Mouse (Mus musculus): ENCODE results near the gene Abca7. TPM values are rescaled to one million over a fixed set of nuclear protein-coding genes. Genes with fewer than 3 reads are reported as not detected.

The Abca7 gene
- polyA plus RNA-seq, 1 experiment from 2014 or later = 5.4 TPM

DNA sequence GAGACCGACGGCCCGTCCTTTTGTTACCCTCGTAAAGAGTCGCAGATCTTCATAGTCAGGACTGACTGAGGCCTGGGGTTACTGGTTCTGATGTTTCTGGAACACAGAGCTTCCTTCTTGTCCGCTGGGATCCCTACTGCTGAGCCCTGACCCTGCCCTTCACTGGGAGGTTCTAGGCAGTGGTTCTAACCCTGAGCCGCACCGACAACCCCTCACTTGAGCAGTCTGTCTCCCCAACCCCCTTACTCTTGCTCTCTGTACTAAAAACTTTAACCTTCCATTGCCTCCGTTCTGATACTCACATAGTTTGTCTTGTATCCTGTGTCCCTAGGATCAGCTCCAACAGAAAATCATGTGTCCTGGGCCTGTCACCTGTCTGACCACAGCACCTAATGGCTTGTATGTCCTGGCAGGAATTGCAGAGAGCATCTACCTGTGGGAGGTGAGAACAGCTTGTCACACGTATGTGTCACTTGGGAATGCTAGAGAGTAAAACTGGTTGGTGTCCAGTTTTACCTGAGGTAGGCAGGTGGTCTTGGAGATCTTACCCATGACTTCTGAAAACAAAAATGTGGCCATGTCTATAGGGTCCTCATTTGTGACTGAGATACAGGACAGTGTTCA is 35.5 kb upstream of the Abca7 start:
- peak overlapping the region; percentile 91 for H3K4me3 ChIP-seq

DNA sequence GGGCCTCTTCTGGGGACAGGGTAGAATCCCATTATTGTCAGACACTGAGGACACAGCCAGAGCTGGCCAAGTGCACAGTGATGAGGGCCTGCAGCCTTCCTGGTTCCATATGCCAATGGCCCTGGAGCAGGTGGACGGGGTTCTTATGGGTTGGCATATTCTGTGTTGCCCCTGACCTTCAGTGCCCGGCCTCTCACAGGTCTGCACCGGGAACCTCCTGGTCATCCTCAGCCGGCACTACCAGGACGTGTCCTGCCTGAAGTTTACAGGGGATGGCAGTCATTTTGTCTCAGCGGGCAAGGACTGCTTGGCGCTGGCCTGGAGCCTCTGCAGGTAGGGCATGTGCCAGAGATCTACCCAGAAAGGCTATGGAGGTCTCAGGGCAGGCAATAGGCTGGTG is 31.6 kb upstream of the Abca7 start:
- no peak overlapping the region for H3K27ac ChIP-seq (replicated peaks)
- peaks cover 50% of the 10 kb centered on the region for H3K36me3 ChIP-seq
- peaks cover 11% of the 10 kb centered on the region for H3K27me3 ChIP-seq
- ATAC-seq (ENCODE audit: low FRiP score, low read depth) = no peak
- H3K4me1 ChIP-seq (replicated peaks) = peaks cover 12% of the 10 kb centered on the region
- WGBS = 93% methylated on average over 7 of the region's 7 CpGs
- no peak overlapping the region for H3K4me3 ChIP-seq
- no peak overlapping the region for H3K9ac ChIP-seq
- H3K9me3 ChIP-seq = no peaks in the 10 kb centered on the region
- H3K4me2 ChIP-seq = no peak overlapping the region

More for the DNA sequence above, 35.5 kb upstream of the Abca7 start:
- H3K4me2 ChIP-seq = peak overlapping the region; percentile 84
- 0 out of 2 replicates have a peak, but pooled peaks cover 2% of the 10 kb centered on the region for H3K27me3 ChIP-seq
- H3K36me3 ChIP-seq = peaks cover 24% of the 10 kb centered on the region
- WGBS = 15% methylated on average over 10 of the region's 10 CpGs
- peak overlapping the region; percentile 75; the same call in 1 of the 2 replicates for H3K27ac ChIP-seq (replicated peaks)
- H3K4me1 ChIP-seq (replicated peaks) = peaks cover 12% of the 10 kb centered on the region
- H3K9me3 ChIP-seq = no peaks in the 10 kb centered on the region
- peak overlapping the region; percentile 83 for H3K9ac ChIP-seq
- ATAC-seq (ENCODE audit: low FRiP score, low read depth) = no peak

DNA sequence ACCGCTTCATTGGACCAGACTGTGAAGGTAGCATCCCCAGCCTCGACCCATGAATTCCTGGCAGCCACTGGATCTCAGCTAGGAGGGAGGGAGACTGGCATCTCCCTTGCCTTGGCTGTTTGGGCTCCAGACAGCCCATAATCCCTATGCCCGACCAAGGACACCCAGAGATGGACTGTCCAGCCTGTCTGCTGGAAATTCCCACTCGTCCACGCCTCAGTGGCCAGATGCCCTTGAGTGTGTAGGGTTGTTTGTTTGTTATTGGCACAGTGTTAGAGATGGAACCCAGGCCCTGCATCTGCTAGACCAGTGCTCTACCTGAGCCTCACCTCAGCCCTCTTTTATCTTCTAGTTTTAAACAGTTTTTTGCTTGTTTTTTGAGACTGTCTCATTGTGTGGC is 31.0 kb upstream of the Abca7 start:
- peaks cover 12% of the 10 kb centered on the region for H3K4me1 ChIP-seq (replicated peaks)
- peaks cover 12% of the 10 kb centered on the region for H3K27me3 ChIP-seq
- no peak overlapping the region for H3K9ac ChIP-seq
- 95% methylated on average over 5 of the region's 5 CpGs for WGBS
- no peak overlapping the region for H3K4me3 ChIP-seq
- no peak overlapping the region for H3K4me2 ChIP-seq
- ATAC-seq (ENCODE audit: low FRiP score, low read depth) = no peak
- H3K27ac ChIP-seq (replicated peaks) = no peak overlapping the region
- peaks cover 50% of the 10 kb centered on the region for H3K36me3 ChIP-seq
- H3K9me3 ChIP-seq = no peaks in the 10 kb centered on the region

DNA sequence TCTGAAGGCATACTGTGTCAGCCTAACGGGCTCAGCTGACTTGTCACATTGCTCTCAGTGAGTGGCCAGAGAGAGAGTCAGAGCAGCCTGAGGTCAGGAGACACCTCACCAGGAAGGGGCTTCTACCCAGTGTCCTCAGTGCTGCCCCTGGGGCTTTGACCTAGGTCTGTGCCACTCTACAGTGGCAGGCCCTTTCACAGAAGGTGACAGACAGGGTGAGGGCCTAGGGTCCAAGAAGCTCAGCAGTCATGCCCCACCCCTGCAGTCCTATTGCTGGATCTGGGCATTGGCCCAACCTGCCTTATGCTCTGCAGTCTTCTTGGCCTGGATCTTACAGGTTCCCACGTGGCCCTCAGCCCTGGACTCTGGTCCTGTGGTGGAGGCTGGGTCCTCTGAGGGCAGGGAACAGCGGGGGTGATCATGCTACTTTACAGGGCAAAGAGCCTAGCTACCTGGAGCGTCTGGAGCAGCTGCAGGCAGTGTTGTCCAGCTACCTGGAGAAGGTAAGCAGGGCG is 29.4 kb upstream of the Abca7 start:
- no peak overlapping the region for H3K9ac ChIP-seq

DNA sequence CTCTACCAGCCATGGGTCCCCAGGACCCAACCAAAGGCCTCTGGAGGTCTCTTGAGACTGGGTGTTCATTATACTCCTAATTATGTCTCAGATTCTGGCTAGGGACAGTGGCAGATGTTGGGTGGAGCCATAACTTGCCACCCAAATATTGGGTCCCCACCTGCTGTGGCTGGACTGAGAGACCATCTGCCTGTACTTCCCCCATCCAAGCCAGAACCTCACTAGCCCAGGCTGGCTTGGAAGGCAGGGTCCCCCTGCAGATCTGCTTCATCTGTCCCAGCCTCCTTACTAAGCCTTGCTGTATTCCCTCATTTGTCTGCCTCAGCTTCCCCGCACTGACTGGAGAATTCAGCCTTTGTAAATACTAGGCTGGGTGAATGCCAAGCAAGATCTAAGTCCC is 28.1 kb upstream of the Abca7 start:
- H3K36me3 ChIP-seq = peaks cover 41% of the 10 kb centered on the region
- no peak overlapping the region for H3K4me3 ChIP-seq
- H3K4me1 ChIP-seq (replicated peaks) = peaks cover 8% of the 10 kb centered on the region
- no peak for ATAC-seq (ENCODE audit: low FRiP score, low read depth)
- no peaks in the 10 kb centered on the region for H3K9me3 ChIP-seq
- H3K27ac ChIP-seq (replicated peaks) = no peak overlapping the region
- H3K4me2 ChIP-seq = no peak overlapping the region
- 80% methylated on average over 1 of the region's 1 CpGs for WGBS
- H3K9ac ChIP-seq = no peak overlapping the region
- peaks cover 28% of the 10 kb centered on the region for H3K27me3 ChIP-seq

More for the DNA sequence above, 29.4 kb upstream of the Abca7 start:
- no peak overlapping the region for H3K4me3 ChIP-seq
- H3K36me3 ChIP-seq = peaks cover 50% of the 10 kb centered on the region
- WGBS = 94% methylated on average over 5 of the region's 5 CpGs
- peaks cover 18% of the 10 kb centered on the region for H3K27me3 ChIP-seq
- H3K4me1 ChIP-seq (replicated peaks) = peaks cover 8% of the 10 kb centered on the region
- no peaks in the 10 kb centered on the region for H3K9me3 ChIP-seq
- H3K27ac ChIP-seq (replicated peaks) = no peak overlapping the region
- H3K4me2 ChIP-seq = no peak overlapping the region
- no peak for ATAC-seq (ENCODE audit: low FRiP score, low read depth)

DNA sequence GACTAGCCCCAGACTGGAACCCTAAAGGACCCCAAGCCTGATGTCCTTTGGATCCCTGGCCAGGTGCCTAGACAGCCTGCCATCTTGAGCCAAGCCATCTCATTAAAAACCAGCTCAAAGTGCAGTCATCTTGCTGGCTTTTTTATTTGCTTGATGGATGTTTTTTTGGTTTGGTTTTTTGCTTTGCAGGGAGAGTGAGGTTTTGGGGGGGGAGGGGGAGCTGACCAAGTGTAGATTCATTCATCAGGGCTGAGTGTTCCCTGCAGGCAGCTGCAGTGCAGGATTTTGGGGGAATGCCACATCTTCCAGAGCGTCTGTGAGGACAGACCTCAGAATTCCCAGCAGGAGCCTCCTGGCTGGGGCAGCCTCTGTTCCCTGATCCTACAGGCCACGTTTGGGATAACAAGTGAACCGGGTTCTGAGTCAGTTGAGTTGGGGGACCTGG is 27.1 kb upstream of the Abca7 start:
- Histone ChIP-seq H3K9ac (no peak overlapping the region), H3K4me1 (replicated peaks) (peaks cover 8% of the 10 kb centered on the region), H3K4me3 (no peak overlapping the region), H3K4me2 (no peak overlapping the region), H3K27me3 (peaks cover 28% of the 10 kb centered on the region), H3K36me3 (peaks cover 41% of the 10 kb centered on the region), H3K9me3 (no peaks in the 10 kb centered on the region), H3K27ac (replicated peaks) (no peak overlapping the region)
- 16% methylated on average over 3 of the region's 3 CpGs for WGBS
- ATAC-seq (ENCODE audit: low FRiP score, low read depth) = no peak

DNA sequence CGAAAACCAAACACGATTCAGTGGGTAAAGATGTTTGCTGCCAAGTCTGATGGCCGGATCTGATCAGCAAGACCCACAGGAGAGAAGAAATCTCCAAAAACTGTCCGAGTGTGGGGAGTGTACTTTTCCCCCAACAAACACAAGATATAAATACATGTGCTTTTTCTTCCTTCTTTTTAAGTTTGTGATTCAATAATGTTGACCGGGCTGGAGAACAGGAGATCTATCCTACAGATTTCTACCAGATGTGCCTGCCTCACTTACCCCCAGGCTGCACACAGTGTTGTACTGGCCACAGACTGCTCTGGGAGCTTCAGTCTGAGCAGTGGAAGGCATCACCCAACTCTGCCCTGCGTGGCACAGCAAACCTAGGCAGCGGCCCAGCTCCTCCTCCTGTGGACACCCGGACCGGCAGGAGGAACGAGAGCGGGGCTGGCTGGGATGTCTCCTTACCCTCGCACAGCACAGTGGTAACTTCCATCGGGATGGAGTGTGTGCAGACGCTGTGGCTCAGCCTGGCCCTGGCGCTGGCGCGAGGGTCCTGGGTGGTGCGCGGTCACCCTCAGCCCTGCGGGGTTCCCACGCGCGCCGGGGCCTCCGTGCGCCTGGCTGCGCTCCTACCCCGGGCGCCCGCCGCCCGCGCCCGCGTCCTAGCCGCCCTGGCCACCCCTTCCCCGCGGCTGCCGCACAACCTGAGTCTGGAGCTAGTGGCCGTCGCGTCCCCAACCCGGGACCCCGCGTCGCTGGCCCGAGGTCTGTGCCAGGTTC is 25.7 kb upstream of the Abca7 start, which contains the start of gene Grin3b:
Gene Grin3b (plus strand): TSS at position 301 of the 768 bp plus-strand sequence.
- ATAC-seq (ENCODE audit: low FRiP score, low read depth) = 0 out of 2 replicates have a peak, but pooled peaks have one; percentile 29

DNA sequence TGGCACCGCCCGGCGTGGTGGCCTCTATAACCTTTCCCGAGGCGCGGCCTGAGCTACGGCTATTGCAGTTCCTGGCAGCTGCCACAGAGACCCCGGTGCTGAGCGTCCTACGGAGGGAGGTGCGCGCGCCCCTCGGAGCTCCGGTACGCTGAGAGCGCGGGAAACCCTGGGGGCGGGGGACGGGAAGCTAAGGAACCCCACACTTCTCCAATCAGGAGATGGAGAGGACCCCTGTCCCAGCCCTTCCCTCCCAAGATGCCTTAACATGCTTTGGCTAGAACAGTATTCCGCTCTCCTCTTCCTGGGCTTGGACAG is 25.2 kb upstream of the Abca7 start:
- peak overlapping the region; percentile 64 for H3K4me2 ChIP-seq
- peaks cover 34% of the 10 kb centered on the region for H3K36me3 ChIP-seq
- no peak overlapping the region for H3K27ac ChIP-seq (replicated peaks)
- peak overlapping the region; percentile 32 for H3K4me3 ChIP-seq
- peak overlapping the region; percentile 18; the same call in 1 of the 2 replicates for H3K9ac ChIP-seq
- WGBS = 4% methylated on average over 20 of the region's 21 CpGs
- peaks cover 8% of the 10 kb centered on the region for H3K4me1 ChIP-seq (replicated peaks)
- no peaks in the 10 kb centered on the region for H3K9me3 ChIP-seq
- peaks cover 28% of the 10 kb centered on the region for H3K27me3 ChIP-seq
- 0 out of 2 replicates have a peak, but pooled peaks have one; percentile 5 for ATAC-seq (ENCODE audit: low FRiP score, low read depth)

More for the DNA sequence above, 25.7 kb upstream of the Abca7 start, which contains the start of gene Grin3b:
- Histone ChIP-seq H3K4me2 (peak within 1 kb of the TSS; percentile 64), H3K9me3 (no peaks in the 10 kb centered on the region), H3K4me3 (peak within 1 kb of the TSS; percentile 32), H3K27me3 (peaks cover 28% of the 10 kb centered on the region), H3K4me1 (replicated peaks) (peaks cover 8% of the 10 kb centered on the region), H3K9ac (peak within 1 kb of the TSS; percentile 18; the same call in 1 of the 2 replicates), H3K27ac (replicated peaks) (no peak within 1 kb of the TSS), H3K36me3 (peaks cover 35% of the 10 kb centered on the region)
- WGBS = 7% methylated on average over 46 of the region's 47 CpGs

DNA sequence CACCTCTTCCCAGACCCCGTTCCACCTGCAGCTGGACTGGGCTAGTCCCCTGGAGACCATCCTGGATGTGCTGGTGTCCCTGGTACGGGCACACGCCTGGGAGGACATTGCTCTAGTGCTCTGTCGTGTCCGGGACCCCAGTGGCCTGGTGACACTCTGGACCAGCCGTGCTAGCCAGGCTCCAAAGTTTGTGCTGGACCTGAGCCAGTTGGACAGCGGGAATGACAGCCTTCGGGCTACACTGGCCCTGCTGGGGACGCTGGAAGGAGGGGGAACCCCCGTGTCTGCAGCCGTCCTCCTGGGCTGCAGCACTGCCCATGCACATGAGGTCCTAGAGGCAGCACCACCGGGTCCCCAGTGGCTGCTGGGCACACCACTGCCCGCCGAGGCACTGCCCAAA is 23.5 kb upstream of the Abca7 start:
- 67% methylated on average over 14 of the region's 14 CpGs for WGBS
- no peak overlapping the region for H3K4me2 ChIP-seq
- peaks cover 8% of the 10 kb centered on the region for H3K4me1 ChIP-seq (replicated peaks)
- ATAC-seq (ENCODE audit: low FRiP score, low read depth) = no peak
- no peak overlapping the region for H3K9ac ChIP-seq
- no peaks in the 10 kb centered on the region for H3K9me3 ChIP-seq
- no peak overlapping the region for H3K27ac ChIP-seq (replicated peaks)
- H3K36me3 ChIP-seq = peaks cover 34% of the 10 kb centered on the region
- H3K4me3 ChIP-seq = no peak overlapping the region
- H3K27me3 ChIP-seq = peaks cover 28% of the 10 kb centered on the region

DNA sequence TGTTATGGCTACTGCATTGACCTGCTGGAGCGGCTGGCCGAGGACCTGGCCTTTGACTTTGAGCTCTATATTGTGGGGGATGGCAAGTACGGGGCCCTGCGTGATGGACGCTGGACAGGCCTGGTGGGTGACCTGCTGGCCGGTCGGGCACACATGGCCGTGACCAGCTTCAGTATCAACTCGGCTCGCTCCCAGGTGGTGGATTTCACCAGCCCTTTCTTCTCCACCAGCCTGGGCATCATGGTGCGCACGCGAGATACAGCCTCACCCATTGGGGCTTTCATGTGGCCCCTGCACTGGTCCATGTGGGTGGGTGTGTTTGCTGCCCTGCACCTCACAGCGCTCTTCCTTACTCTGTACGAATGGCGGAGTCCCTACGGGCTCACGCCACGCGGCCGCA is 22.2 kb upstream of the Abca7 start:
- no peak for ATAC-seq (ENCODE audit: low FRiP score, low read depth)
- WGBS = 91% methylated on average over 21 of the region's 21 CpGs
- Histone ChIP-seq H3K4me2 (no peak overlapping the region), H3K9me3 (no peaks in the 10 kb centered on the region), H3K27me3 (peaks cover 24% of the 10 kb centered on the region), H3K4me1 (replicated peaks) (peaks cover 8% of the 10 kb centered on the region), H3K4me3 (no peak overlapping the region), H3K9ac (no peak overlapping the region), H3K36me3 (peaks cover 39% of the 10 kb centered on the region), H3K27ac (replicated peaks) (no peak overlapping the region)

DNA sequence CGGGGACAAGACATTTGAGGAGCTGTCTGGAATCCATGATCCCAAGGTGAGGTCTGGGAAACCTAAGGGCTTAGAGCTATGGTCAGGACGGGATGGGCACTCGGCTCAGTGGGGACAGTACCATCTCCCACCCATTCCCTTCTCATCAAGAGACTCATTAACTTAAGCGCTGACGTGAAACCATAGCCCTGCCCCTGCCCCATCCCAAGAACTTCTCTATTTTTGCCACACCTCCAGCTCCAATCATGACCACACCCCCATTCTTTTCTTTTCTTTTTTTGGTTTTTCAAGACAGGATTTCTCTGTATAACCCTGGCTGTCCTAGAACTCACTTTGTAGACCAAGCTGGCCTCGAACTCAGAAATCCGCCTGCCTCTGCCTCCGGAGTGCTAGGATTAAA is 21.6 kb upstream of the Abca7 start:
- peaks cover 18% of the 10 kb centered on the region for H3K27me3 ChIP-seq
- no peak for ATAC-seq (ENCODE audit: low FRiP score, low read depth)
- no peak overlapping the region for H3K9ac ChIP-seq
- peaks cover 8% of the 10 kb centered on the region for H3K4me1 ChIP-seq (replicated peaks)
- H3K36me3 ChIP-seq = peaks cover 42% of the 10 kb centered on the region
- 89% methylated on average over 8 of the region's 8 CpGs for WGBS
- H3K9me3 ChIP-seq = no peaks in the 10 kb centered on the region
- no peak overlapping the region for H3K4me3 ChIP-seq
- H3K27ac ChIP-seq (replicated peaks) = no peak overlapping the region
- no peak overlapping the region for H3K4me2 ChIP-seq

DNA sequence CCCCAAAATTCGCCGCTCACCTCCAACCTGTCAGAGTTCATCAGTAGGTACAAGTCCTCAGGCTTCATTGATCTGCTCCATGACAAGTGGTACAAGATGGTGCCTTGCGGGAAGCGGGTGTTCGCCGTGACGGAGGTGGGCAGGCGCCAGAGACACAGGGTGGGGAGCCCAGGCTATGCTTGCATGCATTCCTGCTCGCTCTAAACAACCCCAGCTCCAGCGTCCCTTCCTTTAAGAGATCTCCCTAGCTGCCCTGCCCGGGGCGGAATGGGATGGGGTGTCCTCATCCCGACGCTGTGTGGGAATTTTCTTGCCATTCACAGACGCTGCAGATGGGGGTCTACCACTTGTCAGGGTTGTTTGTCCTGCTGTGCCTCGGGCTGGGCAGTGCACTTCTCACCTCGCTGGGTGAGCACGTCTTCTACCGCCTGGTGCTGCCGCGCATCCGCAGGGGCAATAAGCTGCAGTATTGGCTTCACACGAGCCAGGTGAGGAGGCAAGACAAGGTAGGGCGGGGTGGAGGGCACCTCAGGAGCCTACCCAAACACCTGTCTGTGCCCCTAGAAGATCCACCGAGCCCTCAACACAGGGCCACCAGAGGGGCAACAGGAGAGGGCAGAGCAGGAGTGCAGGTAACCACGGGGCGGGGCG is 20.1 kb upstream of the Abca7 start:
- Histone ChIP-seq H3K4me2 (no peak overlapping the region), H3K4me1 (replicated peaks) (peaks cover 3% of the 10 kb centered on the region; the same call in 1 of the 2 replicates), H3K36me3 (peaks cover 42% of the 10 kb centered on the region), H3K9ac (no peak overlapping the region), H3K9me3 (no peaks in the 10 kb centered on the region), H3K4me3 (no peak overlapping the region), H3K27me3 (peaks cover 16% of the 10 kb centered on the region), H3K27ac (replicated peaks) (no peak overlapping the region)
- WGBS = 84% methylated on average over 28 of the region's 28 CpGs
- no peak for ATAC-seq (ENCODE audit: low FRiP score, low read depth)

Data from hindbrain, embryonic 15.5 days (tissue).